Mouse (Mus musculus) kidney, adult 2 months (tissue): ENCODE measurements at regions not wholly inside any gene's neighbourhood (a gene's known extent, or its start where the extent isn't known, plus 50 kb on each side); places are given as distances from the start of the nearest gene placed in this dataset.

Experiments used
- CTCF ChIP-seq: fragments of 200-500 bp; conservative IDR thresholded peaks from 2 replicates; pipeline ENCODE4 v1.5.1; 2011; ENCODE audit warnings: low read depth, mild to moderate bottlenecking, control low read depth, low read length, moderate library complexity, mixed read lengths; ENCODE audit not compliant: insufficient read depth, insufficient read length
- POLR2A ChIP-seq: fragments of 200-500 bp; IDR thresholded peaks from one replicate; pipeline ENCODE4 v1.6.1; 2011; ENCODE audit warnings: low read depth, low read length, control low read depth

DNA sequence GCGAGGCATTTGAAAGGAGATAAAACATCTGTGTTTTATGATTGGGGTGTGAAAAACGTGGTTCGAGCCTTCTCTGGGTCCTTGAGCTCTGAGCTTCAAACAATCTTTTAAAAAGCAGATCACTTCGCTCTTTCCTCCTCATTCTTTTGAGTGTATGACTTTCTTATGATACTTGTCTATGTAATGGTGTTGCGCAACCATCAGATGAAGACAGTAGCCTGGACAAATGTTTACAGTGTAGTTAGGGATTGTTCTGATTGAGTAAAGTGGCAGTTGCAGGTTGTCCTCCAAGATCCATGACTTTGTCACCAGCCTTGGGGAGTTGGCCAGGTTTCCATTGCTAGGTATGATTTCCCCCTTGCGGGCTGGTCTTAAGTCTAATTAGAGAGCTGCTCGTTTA, 116.1 kb upstream of the Pfn2 start:
- TF ChIP-seq POLR2A (no peak), CTCF (no peak)
